Mouse (Mus musculus) ES-Bruce4 (cell line): Measurements from ENCODE around the gene Man1a. TPM values are rescaled to one million over a fixed set of nuclear protein-coding genes. Genes with fewer than 3 reads are reported as not detected.

ENCODE experiments used
- H3K27ac ChIP-seq: 2 replicates; pipeline ENCODE4 v1.5.1; 2012; ENCODE audit warnings: low read length, inconsistent platforms; ENCODE audit not compliant: insufficient read depth
- H3K27me3 ChIP-seq: 2 replicates; pipeline ENCODE4 v1.6.1; 2012; ENCODE audit warnings: mild to moderate bottlenecking, low read length, inconsistent platforms; ENCODE audit not compliant: control insufficient read depth, poor library complexity, insufficient read depth, severe bottlenecking
- H3K36me3 ChIP-seq: 2 replicates; pipeline ENCODE4 v1.6.1; 2012; ENCODE audit warnings: inconsistent platforms, mild to moderate bottlenecking, low read length, moderate library complexity; ENCODE audit not compliant: control insufficient read depth, poor library complexity, insufficient read depth, severe bottlenecking
- H3K4me1 ChIP-seq: one replicate; pipeline ENCODE4 v1.8.1; 2011; ENCODE audit warnings: low read length; ENCODE audit not compliant: control insufficient read depth, insufficient read depth
- H3K4me3 ChIP-seq: 2 replicates; pipeline ENCODE4 v1.5.1; 2011; ENCODE audit warnings: low read depth, mild to moderate bottlenecking, low read length
- H3K9ac ChIP-seq: 2 replicates; pipeline ENCODE4 v1.6.1; 2012; ENCODE audit warnings: low read depth, mild to moderate bottlenecking, inconsistent platforms; ENCODE audit not compliant: poor library complexity, severe bottlenecking
- H3K9me3 ChIP-seq: replicated peaks from 2 replicates; pipeline ENCODE4 v1.6.1; 2012; ENCODE audit warnings: mild to moderate bottlenecking, low read length, inconsistent platforms; ENCODE audit not compliant: control insufficient read depth, poor library complexity, insufficient read depth, severe bottlenecking
- CTCF ChIP-seq: IDR thresholded peaks from one replicate; pipeline ENCODE4 v1.8.1; 2011; ENCODE audit warnings: low read depth, low read length
- EP300 ChIP-seq: IDR thresholded peaks from 2 replicates; pipeline ENCODE4 v1.6.1; 2011; ENCODE audit warnings: low read depth, low read length; ENCODE audit not compliant: insufficient read depth
- POLR2A ChIP-seq: IDR thresholded peaks from one replicate; pipeline ENCODE4 v1.8.1; 2011; ENCODE audit warnings: low read length; ENCODE audit not compliant: insufficient read depth
- polyA plus RNA-seq: library from polyadenylated mRNA; stranded (reverse); fragments of >200 nt; gene quantifications from 2 replicates; pipeline ENCODE4 v1.2.4, GENCODE M21; 2011; ENCODE audit warnings: low read depth; ENCODE audit not compliant: missing spikeins, insufficient read depth, insufficient read length

Man1a gene
- polyA plus RNA-seq, 1 experiment: 4.8 TPM

GRCm38 (mm10) chr10:54059679-54060249 lies 16.6 kb downstream of the Man1a start:
- no peak overlapping the region for H3K9ac ChIP-seq
- no peaks in the 10 kb centered on the region for H3K36me3 ChIP-seq
- no peak overlapping the region for H3K4me3 ChIP-seq
- H3K27me3 ChIP-seq: no peaks in the 10 kb centered on the region
- H3K27ac ChIP-seq: no peak overlapping the region
- no peaks in the 10 kb centered on the region for H3K4me1 ChIP-seq
- H3K9me3 ChIP-seq: no peaks in the 10 kb centered on the region
- TF ChIP-seq CTCF: no peak
- TF ChIP-seq EP300: no peak
- TF ChIP-seq POLR2A: no peak

- TF ChIP-seq CTCF (no peak), EP300 (no peak), POLR2A (no peak)
These were observed 17.3 kb downstream of the Man1a start for GRCm38 (mm10) chr10:54059092-54059496.

GRCm38 (mm10) chr10:54058657-54059056 lies 17.8 kb downstream of the Man1a start:
- Histone ChIP-seq H3K27me3 (no peaks in the 10 kb centered on the region), H3K4me1 (no peaks in the 10 kb centered on the region), H3K36me3 (no peaks in the 10 kb centered on the region), H3K9ac (no peak overlapping the region), H3K27ac (no peak overlapping the region), H3K4me3 (no peak overlapping the region), H3K9me3 (no peaks in the 10 kb centered on the region)
- TF ChIP-seq CTCF (no peak), POLR2A (no peak), EP300 (no peak)

More at GRCm38 (mm10) chr10:54059092-54059496, 17.3 kb downstream of the Man1a start:
- Histone ChIP-seq H3K9ac (no peak overlapping the region), H3K36me3 (no peaks in the 10 kb centered on the region), H3K4me3 (no peak overlapping the region), H3K27me3 (no peaks in the 10 kb centered on the region), H3K27ac (no peak overlapping the region), H3K4me1 (no peaks in the 10 kb centered on the region), H3K9me3 (no peaks in the 10 kb centered on the region)

- Histone ChIP-seq H3K27me3 (no peaks in the 10 kb centered on the region), H3K4me1 (no peaks in the 10 kb centered on the region), H3K4me3 (no peak overlapping the region), H3K27ac (no peak overlapping the region), H3K9ac (no peak overlapping the region), H3K36me3 (no peaks in the 10 kb centered on the region), H3K9me3 (no peaks in the 10 kb centered on the region)
- TF ChIP-seq POLR2A (no peak), EP300 (no peak), CTCF (no peak)
These were observed 22.2 kb downstream of the Man1a start for GRCm38 (mm10) chr10:54054188-54054587.

- no peak overlapping the region for H3K27ac ChIP-seq
- H3K4me1 ChIP-seq: no peaks in the 10 kb centered on the region
- no peaks in the 10 kb centered on the region for H3K27me3 ChIP-seq
- H3K36me3 ChIP-seq: no peaks in the 10 kb centered on the region
- H3K4me3 ChIP-seq: no peak overlapping the region
- TF ChIP-seq POLR2A (no peak), EP300 (no peak), CTCF (no peak)
- no peak overlapping the region for H3K9ac ChIP-seq
- no peaks in the 10 kb centered on the region for H3K9me3 ChIP-seq
These were observed 28.5 kb downstream of the Man1a start for GRCm38 (mm10) chr10:54047885-54048284.

GRCm38 (mm10) chr10:54043358-54043757 lies 33.1 kb downstream of the Man1a start:
- Histone ChIP-seq H3K4me1 (no peaks in the 10 kb centered on the region), H3K36me3 (no peaks in the 10 kb centered on the region), H3K9ac (no peak overlapping the region), H3K27ac (no peak overlapping the region), H3K4me3 (no peak overlapping the region), H3K9me3 (no peaks in the 10 kb centered on the region), H3K27me3 (no peaks in the 10 kb centered on the region)
- TF ChIP-seq CTCF (no peak), EP300 (no peak), POLR2A (no peak)
